19 mouse cellular contexts compared by ENCODE assay signal in genomic region chr10:128422426-128422825, GRCm38 (mm10). TPM values are rescaled to one million over a fixed set of nuclear protein-coding genes. Genes with fewer than 3 reads are reported as not detected.
DNase-seq lines count a peak whose midpoint lies in the region; ATAC-seq lines count a peak whose summit lies in the region.
"Had no signal": no experiment of that assay in that cellular context is flagged by ENCODE, and none has a peak within 500 bp of the region (broad histone marks: within the 10 kb centered on the region; RNA-seq: fewer than 3 reads in every experiment).

No protein-coding gene starts in this region.

- ATAC-seq in midbrain, embryonic 11.5 days (ENCODE audit: low FRiP score): no peak
- ATAC-seq in midbrain, embryonic 15.5 days (replicated peaks): no peak
- ATAC-seq in forebrain, embryonic 15.5 days (replicated peaks): no peak
- ATAC-seq: CD4-positive, CD25-positive, alpha-beta regulatory T cell, adult 4 months; forebrain, embryonic 13.5 days; forebrain, embryonic 16.5 days had no signal

- no peak overlapping the region for H3K4me2 ChIP-seq in midbrain, embryonic 11.5 days
- no peak overlapping the region for H3K4me2 ChIP-seq in midbrain, embryonic 15.5 days
- H3K4me2 ChIP-seq in forebrain, embryonic 15.5 days (replicated peaks): no peak overlapping the region
- H3K4me2 ChIP-seq: embryonic facial prominence, embryonic 12.5 days; forebrain, embryonic 13.5 days had no signal

- peaks cover 10% of the 10 kb centered on the region; the same call in 1 of the 2 replicates for H3K36me3 ChIP-seq in midbrain, embryonic 11.5 days (ENCODE audit: control insufficient read depth, insufficient read depth, low read length)
- H3K36me3 ChIP-seq in midbrain, embryonic 15.5 days (replicated peaks): peaks cover 36% of the 10 kb centered on the region
- peaks cover 77% of the 10 kb centered on the region for H3K36me3 ChIP-seq in forebrain, embryonic 15.5 days

- H3K9me3 ChIP-seq in midbrain, embryonic 11.5 days (ENCODE audit: control insufficient read depth, low read length): no peaks in the 10 kb centered on the region
- H3K9me3 ChIP-seq in midbrain, embryonic 15.5 days: no peaks in the 10 kb centered on the region
- no peaks in the 10 kb centered on the region for H3K9me3 ChIP-seq in forebrain, embryonic 15.5 days
- H3K9me3 ChIP-seq: embryonic facial prominence, embryonic 10.5 days; embryonic facial prominence, embryonic 12.5 days; forebrain, embryonic 13.5 days; G1E had no signal

- no peaks in the 10 kb centered on the region for H3K4me1 ChIP-seq in midbrain, embryonic 11.5 days (ENCODE audit: control insufficient read depth, insufficient read depth, low read length)
- no peaks in the 10 kb centered on the region for H3K4me1 ChIP-seq in midbrain, embryonic 15.5 days
- no peaks in the 10 kb centered on the region for H3K4me1 ChIP-seq in forebrain, embryonic 15.5 days
- H3K4me1 ChIP-seq: embryonic facial prominence, embryonic 12.5 days; forebrain, embryonic 13.5 days had no signal

- no peak overlapping the region for H3K9ac ChIP-seq in midbrain, embryonic 11.5 days (ENCODE audit: low read length)
- H3K9ac ChIP-seq in midbrain, embryonic 15.5 days: no peak overlapping the region
- H3K9ac ChIP-seq in forebrain, embryonic 15.5 days (replicated peaks): no peak overlapping the region
- H3K9ac ChIP-seq: embryonic facial prominence, embryonic 12.5 days; forebrain, embryonic 13.5 days had no signal

- peak; percentile 44 to 55 for DNase-seq in cerebellum, adult 18-20 months
- no peak for DNase-seq in cerebellum, adult 9-10 months
- DNase-seq in midbrain, embryonic 11.5 days (ENCODE audit: low spot score, missing footprints): peak; percentile 81
- DNase-seq: adrenal gland, adult 2 months; adrenal gland, postnatal 10 days; adrenal gland, postnatal 25 days; B cell, adult 2 months; cerebellum, adult 11-12 months; cerebellum, postnatal 10 days had no signal

- H3K27ac ChIP-seq in midbrain, embryonic 11.5 days (ENCODE audit: low read depth, low read length): no peak overlapping the region
- H3K27ac ChIP-seq in midbrain, embryonic 15.5 days: no peak overlapping the region
- H3K27ac ChIP-seq in forebrain, embryonic 15.5 days (replicated peaks): no peak overlapping the region
- H3K27ac ChIP-seq: embryonic facial prominence, embryonic 10.5 days; embryonic facial prominence, embryonic 12.5 days; forebrain, embryonic 13.5 days had no signal

- no peak overlapping the region for H3K4me3 ChIP-seq in midbrain, embryonic 11.5 days (ENCODE audit: low read depth, low read length)
- H3K4me3 ChIP-seq in midbrain, embryonic 15.5 days: no peak overlapping the region
- no peak overlapping the region for H3K4me3 ChIP-seq in forebrain, embryonic 15.5 days
- H3K4me3 ChIP-seq: embryonic facial prominence, embryonic 10.5 days; embryonic facial prominence, embryonic 12.5 days; forebrain, embryonic 13.5 days had no signal

- no peaks in the 10 kb centered on the region for H3K27me3 ChIP-seq in midbrain, embryonic 11.5 days (ENCODE audit: control insufficient read depth, insufficient read depth, low read length)
- H3K27me3 ChIP-seq in midbrain, embryonic 15.5 days (replicated peaks): no peaks in the 10 kb centered on the region
- H3K27me3 ChIP-seq in forebrain, embryonic 15.5 days: no peaks in the 10 kb centered on the region
- H3K27me3 ChIP-seq: CH12.LX; embryonic facial prominence, embryonic 12.5 days; forebrain, embryonic 13.5 days had no signal

- 94% methylated on average over 5 of the region's 5 CpGs for WGBS in midbrain, embryonic 11.5 days
- WGBS in midbrain, embryonic 15.5 days: 82% methylated on average over 5 of the region's 5 CpGs
- WGBS in forebrain, embryonic 15.5 days: 84% methylated on average over 5 of the region's 5 CpGs

RNA-seq across cellular contexts. Expression of gene Rnf41, which starts 11.0 kb away (rescaled TPM):
- 43.1 and 43.8 TPM in 2 replicates for polyA plus RNA-seq in midbrain, embryonic 11.5 days (2014; fragmentation: Nextera tagmentation; extraction: Ambion mirVana)
- polyA plus RNA-seq in midbrain, embryonic 15.5 days (2015; fragmentation: Nextera tagmentation; extraction: Ambion mirVana): 105 and 107 TPM in 2 replicates
- polyA plus RNA-seq in forebrain, embryonic 15.5 days (2015; fragmentation: Nextera tagmentation; extraction: Ambion mirVana): 104 and 110 TPM in 2 replicates

RNA-seq across cellular contexts. Expression of gene Nabp2, which starts 11.1 kb away (rescaled TPM):
- polyA plus RNA-seq in midbrain, embryonic 11.5 days (2014; fragmentation: Nextera tagmentation; extraction: Ambion mirVana): 131 and 154 TPM in 2 replicates
- 146 and 147 TPM in 2 replicates for polyA plus RNA-seq in midbrain, embryonic 15.5 days (2015; fragmentation: Nextera tagmentation; extraction: Ambion mirVana)
- polyA plus RNA-seq in forebrain, embryonic 15.5 days (2015; fragmentation: Nextera tagmentation; extraction: Ambion mirVana): 137 and 139 TPM in 2 replicates

RNA-seq across cellular contexts. Expression of gene Slc39a5, which starts 21.4 kb away (rescaled TPM):
- not detected in 2 replicates for polyA plus RNA-seq in midbrain, embryonic 11.5 days (2014; fragmentation: Nextera tagmentation; extraction: Ambion mirVana)
- polyA plus RNA-seq in midbrain, embryonic 15.5 days (2015; fragmentation: Nextera tagmentation; extraction: Ambion mirVana): not detected in 2 replicates
- polyA plus RNA-seq in forebrain, embryonic 15.5 days (2015; fragmentation: Nextera tagmentation; extraction: Ambion mirVana): 0.09 and 0.24 TPM in 2 replicates
- polyA plus RNA-seq: adrenal gland, adult 2 months; CD4-positive, CD25-positive, alpha-beta regulatory T cell, adult 4 months; embryonic facial prominence, embryonic 12.5 days; forebrain, embryonic 11.5 days; forebrain, embryonic 13.5 days; G1E had no signal

RNA-seq across cellular contexts. Expression of gene Smarcc2, which starts 36.6 kb away (rescaled TPM):
- 124 and 138 TPM in 2 replicates for polyA plus RNA-seq in midbrain, embryonic 11.5 days (2014; fragmentation: Nextera tagmentation; extraction: Ambion mirVana)
- polyA plus RNA-seq in midbrain, embryonic 15.5 days (2015; fragmentation: Nextera tagmentation; extraction: Ambion mirVana): 201 and 209 TPM in 2 replicates
- 201 and 202 TPM in 2 replicates for polyA plus RNA-seq in forebrain, embryonic 15.5 days (2015; fragmentation: Nextera tagmentation; extraction: Ambion mirVana)

RNA-seq across cellular contexts. Expression of gene Ankrd52, which starts 45.5 kb away (rescaled TPM):
- 7.5 and 8.6 TPM in 2 replicates for polyA plus RNA-seq in midbrain, embryonic 11.5 days (2014; fragmentation: Nextera tagmentation; extraction: Ambion mirVana)
- 15.0 and 15.6 TPM in 2 replicates for polyA plus RNA-seq in midbrain, embryonic 15.5 days (2015; fragmentation: Nextera tagmentation; extraction: Ambion mirVana)
- polyA plus RNA-seq in forebrain, embryonic 15.5 days (2015; fragmentation: Nextera tagmentation; extraction: Ambion mirVana): 13.0 and 13.4 TPM in 2 replicates
